Mouse (Mus musculus): ENCODE data around the gene Ccdc124.
"Not testable (repeated sequence)": the region's sequence is repeated elsewhere in the genome, so short reads cannot be mapped to it uniquely, and the experiment has no call there.

Ccdc124 gene

DNA sequence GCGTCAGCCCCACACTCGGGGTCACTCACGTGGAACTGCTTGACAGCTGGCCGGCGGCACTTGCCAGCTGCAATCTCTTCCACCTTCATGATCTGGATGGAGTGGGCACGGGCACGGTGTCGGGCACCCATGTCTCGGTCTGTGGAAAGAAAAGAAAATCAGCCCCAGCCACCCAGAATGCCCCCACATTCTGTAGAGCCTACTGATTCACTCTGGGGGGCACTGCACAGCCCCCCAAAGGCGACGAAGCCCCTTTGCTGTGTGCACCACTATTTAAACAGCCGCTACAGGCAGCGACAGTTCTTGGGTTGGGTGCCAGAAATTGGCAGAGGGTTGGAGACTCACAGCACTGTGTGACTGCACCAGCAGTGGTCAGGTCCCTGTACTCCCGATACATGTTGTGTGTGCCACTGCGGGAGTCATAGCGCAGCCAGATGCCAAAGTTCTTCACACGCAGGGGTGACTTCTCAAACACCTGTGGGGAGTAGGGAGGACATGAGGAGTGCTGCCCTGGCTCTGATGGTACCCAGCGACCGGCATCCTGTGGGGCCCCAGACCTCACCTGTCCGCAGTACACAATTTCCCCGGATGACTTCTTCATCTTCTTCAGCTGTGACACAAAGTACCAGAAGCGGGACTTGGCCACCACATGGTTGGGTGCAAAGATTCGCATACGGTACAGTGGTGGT, 22.0 kb upstream of the Ccdc124 start:
- not testable (repeated sequence) for DNase-seq (ENCODE audit: low spot score in 2 of 2)

DNA sequence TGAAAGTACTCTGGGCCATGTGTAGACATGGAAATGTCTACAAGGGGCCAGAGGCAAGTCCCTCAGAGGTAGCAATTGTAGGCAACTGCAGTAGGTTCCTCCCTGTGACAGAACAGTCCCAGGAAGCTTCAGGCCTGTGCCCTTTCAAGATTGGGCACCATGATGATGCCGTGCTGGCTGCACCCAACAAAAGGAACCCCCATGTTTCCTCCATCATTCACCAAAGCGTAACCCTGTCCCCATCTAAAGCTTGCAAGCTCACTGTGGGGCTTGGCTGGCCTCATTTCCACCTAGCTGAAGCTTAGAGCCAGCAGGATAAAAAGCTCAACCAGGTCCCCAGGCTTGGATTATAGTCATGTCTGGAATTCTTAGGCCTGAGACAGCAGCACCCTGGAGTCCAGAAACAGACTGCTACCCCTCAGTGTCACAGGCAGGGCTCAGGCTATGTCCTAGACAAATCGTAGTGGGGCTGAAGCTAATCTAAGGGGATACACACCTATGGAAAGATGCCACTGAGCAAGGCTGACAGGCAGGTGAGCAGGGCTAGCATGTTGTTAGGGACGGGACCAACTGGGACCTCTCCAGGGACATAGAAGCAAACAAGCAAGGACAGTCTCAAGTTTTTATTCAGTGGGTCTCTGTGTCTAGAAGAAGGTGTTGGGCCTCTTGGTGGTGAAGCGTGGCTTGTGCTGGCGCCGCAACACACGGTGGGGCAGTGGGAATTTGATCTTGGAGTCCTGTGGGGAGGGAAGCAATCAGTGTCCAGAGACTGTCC, 21.2 kb upstream of the Ccdc124 start:
- no peak for DNase-seq (ENCODE audit: low spot score in 2 of 2)

DNA sequence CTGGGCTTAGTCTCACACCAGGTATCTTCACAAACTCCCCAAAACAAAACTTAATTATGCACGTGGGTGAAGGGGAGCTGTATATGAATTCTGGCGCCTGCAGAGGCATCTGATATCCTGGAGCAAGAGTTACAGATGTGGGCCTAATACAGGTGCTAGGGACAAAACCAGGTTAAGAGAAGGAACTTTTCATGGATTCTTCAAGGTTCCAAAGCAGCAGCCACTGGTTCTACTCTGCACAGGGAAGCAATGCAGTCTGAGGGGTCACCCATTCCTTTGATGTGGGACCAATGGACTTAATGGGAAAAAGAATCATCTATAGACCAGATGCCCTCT, 20.6 kb upstream of the Ccdc124 start:
- no peak for DNase-seq (ENCODE audit: low spot score in 2 of 2)

DNA sequence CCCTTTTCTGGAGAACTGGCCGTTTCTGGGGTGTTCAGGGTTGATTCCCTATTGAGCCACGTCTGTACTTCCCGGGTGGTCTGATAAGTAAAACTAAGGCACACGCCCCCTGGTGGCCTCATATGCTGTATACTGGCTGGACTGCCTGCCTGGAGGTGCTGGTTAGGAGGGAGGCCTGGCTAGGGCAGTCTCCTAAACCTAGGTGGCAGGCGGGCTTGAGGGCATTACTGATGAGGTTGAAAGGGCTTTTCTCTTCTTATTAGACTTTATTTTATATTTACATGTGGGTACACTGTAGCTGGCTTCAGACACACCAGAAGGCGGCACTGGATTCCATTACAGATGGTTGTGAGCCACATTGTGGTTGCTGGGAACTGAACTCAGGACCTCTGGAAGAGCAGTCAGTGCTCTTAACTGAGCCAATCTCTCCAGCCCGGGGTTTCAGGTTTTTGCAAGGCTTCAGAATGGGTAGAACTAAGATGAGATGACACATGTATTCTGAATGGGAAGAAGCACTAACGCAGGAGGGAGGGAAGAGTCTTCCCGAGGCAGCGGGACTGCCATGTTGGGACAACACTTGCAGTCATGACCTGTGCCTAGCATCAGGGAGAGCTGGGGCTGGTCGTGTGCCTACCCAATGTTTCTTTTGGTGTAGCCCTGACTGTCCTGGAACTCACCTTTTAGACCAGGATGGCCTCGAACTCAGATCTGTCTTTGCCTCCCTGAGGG, 20.1 kb upstream of the Ccdc124 start:
- peak in 1 of 2 experiments; percentile 70 for DNase-seq (ENCODE audit: low spot score in 2 of 2)

DNA sequence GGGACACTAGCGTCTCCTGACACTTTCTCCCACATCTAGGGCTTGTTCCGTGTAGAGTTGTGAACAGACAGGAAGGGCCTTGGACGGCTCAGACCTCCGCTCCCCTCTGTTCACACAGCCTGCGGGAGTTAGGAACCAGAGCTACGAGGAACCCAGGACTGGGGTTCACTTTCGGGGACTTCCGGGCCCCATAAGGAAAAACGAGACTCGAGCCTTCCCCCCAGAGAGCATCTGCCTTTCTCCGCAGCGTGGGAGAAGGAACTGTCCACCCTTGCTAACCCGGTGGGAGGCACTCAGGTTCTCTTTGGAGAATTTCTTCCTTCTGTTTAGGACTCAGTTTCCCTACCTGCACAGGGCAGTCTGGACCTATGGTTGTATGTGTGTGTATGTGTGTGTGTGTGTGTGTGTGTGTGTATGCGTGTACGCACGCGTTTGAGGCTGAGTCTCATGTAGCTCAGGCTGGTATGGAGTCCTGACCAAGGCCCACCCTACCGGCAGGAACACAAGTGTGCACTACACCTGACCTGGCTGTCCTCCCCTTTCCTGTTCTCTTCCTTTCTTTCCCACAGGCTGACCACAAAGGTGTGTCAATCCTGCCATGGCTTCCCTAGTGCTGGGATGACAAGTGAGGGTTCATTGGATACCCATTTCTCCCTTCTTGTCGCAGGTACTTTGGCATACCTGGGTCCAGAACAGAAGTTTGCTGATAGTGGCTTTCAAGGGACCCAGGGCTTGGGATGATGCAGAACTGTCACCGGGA, 19.3 kb upstream of the Ccdc124 start:
- DNase-seq (ENCODE audit: low spot score in 2 of 2): no peak

DNA sequence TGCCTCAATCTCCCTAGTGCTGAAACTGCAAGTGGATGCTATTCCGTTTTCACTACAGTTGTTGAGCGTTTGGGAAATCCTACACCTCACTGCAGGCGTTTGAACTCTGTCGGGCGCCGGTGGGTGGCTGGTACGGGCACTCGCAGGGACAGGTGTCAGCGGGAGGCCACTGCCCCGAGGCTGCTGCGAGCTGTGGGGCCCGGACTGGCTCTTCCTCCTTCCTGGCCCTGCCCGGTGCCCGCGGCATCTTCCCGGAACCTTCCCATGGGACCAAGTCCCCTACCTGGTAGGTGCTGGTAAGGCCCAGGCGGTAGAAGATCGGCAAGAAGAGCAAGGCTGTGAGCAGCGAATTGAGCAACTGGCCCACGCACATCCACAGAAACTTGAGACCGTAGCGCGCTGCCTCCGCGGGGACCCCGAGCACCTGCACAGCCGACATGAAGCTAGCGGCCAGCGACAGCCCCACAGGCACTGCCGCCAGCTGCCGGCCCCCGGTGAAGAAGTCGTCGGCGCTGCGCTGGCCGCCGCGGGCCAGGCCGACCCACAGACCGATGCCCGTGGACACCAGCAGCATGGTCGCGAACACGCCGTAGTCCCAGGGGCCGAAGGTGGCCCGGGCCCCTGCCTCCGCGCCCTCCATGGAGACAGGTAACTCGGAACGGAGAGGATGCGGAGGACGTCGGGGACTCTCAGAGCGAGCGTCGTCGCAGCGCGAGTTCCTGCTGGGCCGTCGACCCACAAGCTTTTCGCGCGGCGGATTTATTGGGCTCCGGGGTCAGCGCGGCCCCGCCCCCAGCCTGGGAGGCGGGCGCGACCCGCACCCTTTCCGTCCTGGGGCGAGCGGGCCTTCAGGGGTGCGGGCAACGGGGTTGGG, 18.5 kb upstream of the Ccdc124 start, which contains the start of gene Slc5a5:
Gene Slc5a5, minus strand, starts transcription at position 736 of the 874 bp plus-strand sequence.
- DNase-seq (ENCODE audit: low spot score in 2 of 2): no peak

DNA sequence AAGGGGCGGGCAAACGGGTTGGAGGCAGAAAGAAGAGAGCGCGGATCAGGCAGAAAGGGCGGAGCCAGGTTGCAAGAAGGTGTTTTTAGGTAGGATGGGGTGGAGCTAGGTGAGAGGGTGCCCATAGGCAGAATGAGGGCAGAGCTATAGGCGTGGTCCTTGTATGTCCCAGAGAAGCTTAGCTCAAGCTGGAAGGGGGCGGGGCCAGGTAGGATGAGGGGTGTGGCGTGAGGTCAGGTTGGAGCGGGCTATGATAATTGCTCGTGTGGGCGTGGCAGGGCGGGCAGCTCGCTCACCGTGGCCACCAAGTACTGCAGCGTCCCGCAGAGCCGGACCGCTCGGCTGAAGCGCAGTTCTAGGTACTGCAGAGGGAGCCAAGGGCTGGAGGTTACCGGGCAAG, 17.6 kb upstream of the Ccdc124 start:
- DNase-seq (ENCODE audit: low spot score in 2 of 2): no peak

DNA sequence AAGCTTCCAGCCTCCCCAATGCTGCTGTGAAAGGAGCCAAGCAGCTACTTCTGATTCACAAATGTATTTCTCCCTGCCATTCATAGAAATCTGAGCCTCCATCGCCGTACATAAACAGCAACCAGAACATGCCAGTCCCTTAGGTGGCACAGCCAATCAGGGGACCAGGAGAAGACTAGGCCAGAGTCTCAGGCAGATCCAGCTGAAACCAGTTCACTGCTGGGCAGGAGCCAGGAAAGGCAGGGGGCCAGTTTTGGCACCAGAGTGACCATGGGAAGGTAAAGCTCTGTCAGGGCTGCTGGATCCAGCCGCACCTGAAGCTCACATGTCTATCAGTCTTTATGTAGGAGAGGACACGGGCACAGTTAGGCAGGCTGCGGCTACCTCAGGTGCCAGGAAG, 16.9 kb upstream of the Ccdc124 start:
- no peak for DNase-seq (ENCODE audit: low spot score in 2 of 2)

DNA sequence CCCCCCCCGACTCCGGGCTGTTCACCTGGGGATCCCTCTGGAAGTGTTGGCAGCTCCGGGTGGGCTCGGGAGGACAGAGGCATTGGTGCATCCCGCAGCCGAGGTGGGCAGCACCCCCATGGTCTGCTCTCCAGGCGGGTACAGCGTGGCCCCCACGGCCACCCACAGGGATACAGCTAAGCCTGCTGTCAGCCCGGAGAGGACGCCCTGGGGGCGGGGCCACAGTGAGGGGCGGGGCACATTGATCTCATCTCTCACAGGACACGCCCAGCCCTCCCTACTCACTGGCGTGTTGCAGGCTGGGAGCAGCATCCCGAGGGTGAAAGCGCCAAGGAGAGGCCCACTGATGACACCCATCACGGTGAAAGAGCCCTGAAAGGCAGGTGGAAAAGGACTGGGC, 13.9 kb upstream of the Ccdc124 start:
- peak in 1 of 2 experiments; percentile 50 for DNase-seq (ENCODE audit: low spot score in 2 of 2)

DNA sequence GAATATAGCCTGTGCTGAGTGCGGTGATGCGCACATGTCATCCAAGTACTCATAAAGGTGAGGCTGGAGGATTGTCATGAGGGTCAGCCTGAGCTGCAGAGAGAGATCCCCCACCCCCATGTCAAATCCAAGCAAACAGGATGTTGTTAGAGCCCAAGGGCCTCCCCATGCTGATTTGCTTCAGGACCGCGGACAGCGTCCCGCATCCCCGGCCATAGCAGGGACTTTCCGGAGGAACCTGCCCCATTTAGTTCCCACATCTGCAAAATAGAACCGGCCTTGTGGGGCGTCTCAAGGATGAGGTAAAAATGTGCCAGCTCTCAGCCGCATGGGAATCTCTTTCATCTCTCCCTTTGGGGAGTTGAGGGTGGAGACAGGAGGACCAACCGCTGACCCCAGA, 11.9 kb upstream of the Ccdc124 start:
- DNase-seq (ENCODE audit: low spot score in 2 of 2): no peak

DNA sequence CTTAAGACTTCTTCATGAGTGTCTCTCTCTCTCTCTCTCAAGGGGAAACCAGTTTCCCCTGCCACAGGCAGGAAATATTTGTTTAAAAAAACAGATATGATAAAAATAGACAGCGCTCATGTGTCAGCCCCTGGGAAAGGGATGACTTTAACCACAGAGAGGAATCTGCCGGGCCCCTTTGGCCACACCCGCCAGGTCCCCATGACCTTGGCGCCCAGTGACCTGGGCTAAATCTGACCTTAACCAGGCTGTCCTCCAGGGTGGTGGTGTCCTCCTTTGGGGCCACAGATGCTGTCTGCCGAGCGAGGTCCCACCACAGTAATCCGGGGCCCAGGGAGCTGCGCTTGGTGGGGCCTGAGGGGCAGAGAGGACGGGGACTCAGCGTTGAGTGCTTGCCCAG, 10.9 kb upstream of the Ccdc124 start:
- no peak for DNase-seq (ENCODE audit: low spot score in 2 of 2)

DNA sequence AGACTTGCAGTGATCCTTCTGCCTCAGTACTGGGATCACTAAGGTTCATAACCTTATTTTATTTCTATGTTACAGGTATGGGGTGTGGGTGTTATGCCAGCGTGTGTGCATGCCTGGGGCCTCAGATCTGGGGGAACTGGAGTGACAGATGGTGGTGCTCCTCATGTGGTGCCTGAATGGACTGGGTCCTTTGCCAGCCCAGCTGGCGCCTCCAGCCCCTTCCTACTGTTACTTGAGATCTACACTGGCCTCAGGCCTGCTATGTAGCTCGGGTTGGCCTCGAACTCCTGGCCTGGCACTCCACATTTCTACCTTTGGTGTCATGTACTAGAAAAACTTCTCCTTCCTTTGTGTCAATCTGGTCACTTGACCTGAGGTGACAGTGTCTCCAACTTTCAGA, 10.5 kb upstream of the Ccdc124 start:
- no peak for DNase-seq (ENCODE audit: low spot score in 2 of 2)

DNA sequence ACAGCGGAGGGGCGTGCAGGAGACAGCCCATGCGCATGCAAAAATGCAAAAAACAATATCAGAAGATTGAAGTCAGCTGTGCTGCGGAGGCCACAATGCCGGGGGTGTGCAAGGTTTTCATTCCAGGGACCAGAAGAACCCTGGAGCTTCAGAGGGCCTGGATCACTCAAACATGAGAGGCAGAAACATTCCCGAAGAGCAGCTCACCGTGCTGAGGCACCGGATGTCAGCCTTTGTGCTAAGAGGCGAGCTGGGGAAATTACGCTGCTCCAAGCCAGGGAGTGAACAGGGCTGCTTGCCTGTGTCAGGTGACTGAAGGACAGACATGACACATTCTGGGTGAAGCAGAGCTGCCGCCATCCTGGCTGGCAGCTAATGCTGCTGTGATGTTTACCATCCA, 6.8 kb upstream of the Ccdc124 start:
- no peak for DNase-seq (ENCODE audit: low spot score in 2 of 2)

DNA sequence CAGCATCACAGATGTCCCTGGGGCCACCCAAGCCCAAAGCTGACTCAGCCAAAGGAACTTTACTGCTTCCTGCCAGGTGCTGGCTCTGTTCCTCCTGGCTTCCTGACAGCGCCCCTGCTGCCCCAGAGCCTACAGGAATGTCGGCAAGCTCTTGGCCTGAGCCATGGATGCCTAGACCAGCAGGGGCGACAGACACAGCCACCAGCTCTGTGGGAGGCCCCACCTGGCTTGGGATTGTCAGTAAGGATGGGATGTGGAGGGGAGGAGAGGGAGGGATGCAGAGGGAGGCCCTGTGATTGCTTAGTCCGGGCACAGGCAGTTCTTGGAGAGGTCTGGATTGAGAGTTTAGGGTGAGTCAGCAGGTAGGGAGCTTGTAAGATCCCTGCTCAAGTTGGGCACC, 6.4 kb upstream of the Ccdc124 start:
- no peak for DNase-seq (ENCODE audit: low spot score in 2 of 2)

DNA sequence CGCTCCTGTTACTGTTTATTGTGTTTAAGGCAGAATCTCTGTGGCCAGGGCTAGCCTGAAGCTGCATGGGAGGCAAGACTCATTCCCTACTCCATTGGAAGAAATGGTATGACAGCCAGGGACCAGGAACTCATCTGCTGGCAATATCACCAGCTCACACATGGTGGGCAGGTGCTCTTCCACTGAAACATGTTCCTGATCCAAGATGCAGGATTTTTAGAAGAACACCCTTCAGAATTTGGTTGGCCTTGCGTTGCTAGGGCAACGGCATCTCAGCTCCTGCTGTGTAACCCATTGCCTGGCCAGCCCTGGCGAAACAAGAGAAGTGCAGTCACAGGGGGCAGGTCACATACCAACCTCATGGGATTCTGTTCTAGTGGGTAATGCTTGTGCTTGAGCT, 5.8 kb upstream of the Ccdc124 start:
- DNase-seq (ENCODE audit: low spot score in 2 of 2): no peak

DNA sequence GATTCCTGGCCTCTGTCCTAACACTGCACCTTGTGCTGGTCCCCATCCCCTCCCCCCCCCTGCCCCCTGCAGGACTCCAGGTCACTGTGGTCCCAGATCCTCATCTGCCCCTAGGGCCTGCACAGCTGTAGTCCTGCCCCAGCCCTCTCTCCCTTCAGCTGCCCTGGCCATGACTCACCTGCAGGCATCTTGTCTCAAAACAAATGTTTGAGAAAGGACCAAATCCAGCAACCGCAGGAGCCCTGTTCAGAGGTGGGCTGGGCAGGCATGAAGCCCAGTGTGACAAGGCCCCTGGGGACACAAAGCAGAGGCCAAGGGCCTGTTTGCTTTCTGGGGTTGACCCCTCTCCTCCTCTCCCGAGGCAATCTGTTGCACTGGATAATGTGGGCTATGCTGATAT, 4.4 kb upstream of the Ccdc124 start:
- no peak for DNase-seq (ENCODE audit: low spot score in 2 of 2)

DNA sequence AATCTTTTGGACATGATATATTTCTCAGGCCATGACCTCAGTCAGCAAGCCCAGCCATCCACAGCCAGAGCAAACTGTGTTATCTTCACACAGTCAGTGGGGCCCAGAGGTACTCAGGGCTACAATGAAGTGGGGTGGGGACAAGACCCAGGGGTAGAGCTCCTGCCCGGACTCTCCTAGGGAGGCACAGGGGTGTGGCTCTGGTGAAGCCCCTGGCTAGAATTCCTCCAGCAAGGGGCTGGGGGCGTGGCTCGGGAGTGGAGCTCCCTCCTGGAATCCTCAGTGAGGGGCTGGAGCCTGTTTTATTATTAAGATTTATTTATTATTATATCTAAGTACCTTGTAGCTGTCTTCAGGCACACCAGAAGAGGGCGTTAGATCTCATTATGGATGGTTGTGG, 2.6 kb upstream of the Ccdc124 start:
- DNase-seq (ENCODE audit: low spot score in 2 of 2): no peak

DNA sequence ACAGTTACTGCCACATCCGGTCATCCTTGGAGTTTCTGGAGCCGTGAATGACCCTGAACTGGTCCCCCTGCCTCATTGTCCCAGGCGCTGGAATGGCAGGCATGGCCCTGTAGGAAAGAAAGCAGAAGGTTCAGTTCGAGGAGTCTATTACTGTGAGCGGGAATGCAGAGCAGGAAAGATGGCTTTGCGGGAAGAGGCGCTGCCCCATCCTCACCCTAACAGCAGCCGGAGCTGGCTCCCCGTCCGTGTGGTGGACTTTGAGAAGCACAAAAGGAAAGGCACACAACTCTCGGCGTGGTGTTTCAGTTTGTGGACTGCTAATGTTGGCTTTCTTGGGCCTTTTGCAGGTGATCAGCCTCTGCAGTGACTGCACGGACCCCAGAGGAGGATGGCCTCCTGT, 706 bp upstream of the Ccdc124 start:
- no peak for DNase-seq (ENCODE audit: low spot score in 2 of 2)

DNA sequence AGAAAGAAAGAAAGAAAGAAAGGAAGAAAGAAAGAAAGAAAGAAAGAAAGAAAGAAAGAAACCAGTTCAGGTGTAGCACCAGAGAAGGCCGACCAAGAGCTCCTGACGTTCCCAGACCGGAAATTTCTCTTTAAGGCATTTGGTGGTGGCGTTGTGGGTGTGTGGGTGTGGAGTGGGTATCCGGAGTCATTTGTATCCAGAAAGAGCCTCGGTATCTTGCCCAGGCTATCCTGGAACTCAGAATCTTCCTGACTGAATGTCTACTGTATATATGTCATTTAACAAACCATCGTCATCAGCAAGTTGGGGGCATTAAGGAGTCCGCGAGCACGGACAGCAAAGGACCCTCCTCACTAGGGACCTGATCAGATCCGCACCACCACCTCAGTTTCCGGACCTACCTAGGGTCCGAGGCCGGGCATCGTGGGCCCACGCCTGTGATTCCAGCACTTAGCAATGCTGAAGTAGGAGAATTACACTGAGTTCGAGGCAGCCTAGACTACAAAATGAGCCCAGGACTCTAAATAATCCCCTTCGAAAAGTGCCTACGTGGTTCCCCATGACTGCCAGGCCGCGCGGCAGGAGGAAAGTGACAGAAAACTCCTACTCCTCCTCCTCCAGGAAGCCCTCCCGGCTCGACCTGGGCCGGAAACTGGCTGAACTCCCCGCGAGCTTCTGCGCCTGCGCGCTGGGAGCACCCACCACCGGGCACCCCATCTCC, 932 bp downstream of the Ccdc124 start:
- no peak for DNase-seq (ENCODE audit: low spot score in 2 of 2)

DNA sequence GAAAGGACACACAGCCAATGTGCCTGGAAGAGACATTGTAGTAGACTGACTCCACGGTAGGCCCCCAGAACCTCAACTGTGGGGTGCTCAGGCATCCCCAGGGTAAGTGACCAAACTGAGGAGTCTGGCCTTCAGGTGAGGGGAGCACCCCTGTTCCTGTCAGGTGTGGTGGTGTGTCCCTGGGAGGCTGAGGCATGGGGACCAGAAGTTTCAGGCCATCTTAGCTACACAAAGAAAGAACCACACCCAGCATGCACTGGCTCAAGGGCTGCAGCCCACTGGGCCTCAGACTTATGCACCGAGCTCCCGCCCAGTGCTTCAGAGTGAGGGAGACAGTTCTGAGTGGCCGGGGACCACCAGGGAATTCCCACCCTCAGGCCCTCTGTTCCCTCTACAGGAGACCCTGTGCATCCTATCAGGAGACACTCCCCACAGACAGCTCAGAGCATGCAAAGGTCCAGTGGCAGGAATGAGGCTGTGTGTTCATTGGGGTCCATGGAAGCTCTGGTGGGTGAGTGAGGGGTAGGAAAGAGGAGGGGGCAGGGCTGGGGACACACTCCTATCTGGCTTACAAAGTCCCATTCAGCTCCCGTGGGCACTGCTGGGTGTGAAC, 2.4 kb downstream of the Ccdc124 start:
- no peak for DNase-seq (ENCODE audit: low spot score in 2 of 2)
